Mouse (Mus musculus): ENCODE results near the gene Kif21b.

DNA sequence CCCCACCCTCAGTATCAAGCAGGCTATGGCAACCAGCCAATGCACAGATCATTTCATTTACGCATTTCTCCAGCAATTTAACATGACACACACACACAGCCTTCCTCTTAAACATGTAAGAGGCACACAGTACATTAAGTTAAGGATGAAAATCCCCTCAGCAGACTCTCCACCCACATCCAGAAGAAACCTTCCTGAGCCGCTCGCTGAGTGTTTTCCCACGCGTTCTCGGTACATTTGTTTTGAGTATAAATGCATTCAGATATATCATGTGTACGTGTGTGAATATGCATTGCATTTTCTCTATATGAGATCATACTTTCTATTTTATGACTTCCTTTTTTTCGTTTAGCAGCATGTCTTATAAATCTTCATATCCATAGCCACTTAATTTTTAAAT, 20.2 kb downstream of the Kif21b start:
- TF ChIP-seq POLR2A (IDR thresholded peaks at IDR 0.05; ENCODE audit: extremely low read depth, insufficient read depth, low read length) = no peak
- TF ChIP-seq CTCF (IDR thresholded peaks at IDR 0.05; ENCODE audit: low read depth, low read length) = no peak

Measured in liver, adult 2 months (tissue).